ENCODE assay signal across 9 mouse cellular contexts in genomic region chr8:80830724-80831566, GRCm38 (mm10). TPM values are rescaled to one million over a fixed set of nuclear protein-coding genes. Genes with fewer than 3 reads are reported as not detected.
A peak's percentile ranks its signal among the peaks of the same experiment; 100 is the strongest.
DNase-seq lines count a peak whose midpoint lies in the region; ATAC-seq lines count a peak whose summit lies in the region.
"Had no signal": no experiment of that assay in that cellular context is flagged by ENCODE, and none has a peak within 500 bp of the region (broad histone marks: within the 10 kb centered on the region; RNA-seq: fewer than 3 reads in every experiment).

No protein-coding gene starts in this region.

- H3K4me3 ChIP-seq in kidney, embryonic 16.5 days (ENCODE audit: low read length) = no peak overlapping the region
- H3K4me3 ChIP-seq in midbrain, embryonic 16.5 days (ENCODE audit: low read depth, low read length) = no peak overlapping the region
- H3K4me3 ChIP-seq in liver, embryonic 12.5 days = no peak overlapping the region
- H3K4me3 ChIP-seq: erythroblast, embryonic 14.5 days had no signal

- H3K4me1 ChIP-seq in kidney, embryonic 16.5 days (ENCODE audit: insufficient read depth, low read length) = peaks cover 62% of the 10 kb centered on the region
- H3K4me1 ChIP-seq in midbrain, embryonic 16.5 days (ENCODE audit: control insufficient read depth, insufficient read depth, low read length) = peaks cover 7% of the 10 kb centered on the region; the same call in 1 of the 2 replicates
- peaks cover 13% of the 10 kb centered on the region for H3K4me1 ChIP-seq in liver, embryonic 12.5 days

- no peaks in the 10 kb centered on the region for H3K9me3 ChIP-seq in kidney, embryonic 16.5 days (ENCODE audit: low read length)
- no peaks in the 10 kb centered on the region for H3K9me3 ChIP-seq in midbrain, embryonic 16.5 days (replicated peaks; ENCODE audit: control insufficient read depth, low read length, poor library complexity, severe bottlenecking)
- H3K9me3 ChIP-seq in liver, embryonic 12.5 days (replicated peaks) = no peaks in the 10 kb centered on the region

- no peaks in the 10 kb centered on the region for H3K27me3 ChIP-seq in kidney, embryonic 16.5 days (ENCODE audit: insufficient read depth, low read length)
- no peaks in the 10 kb centered on the region for H3K27me3 ChIP-seq in midbrain, embryonic 16.5 days (ENCODE audit: control insufficient read depth, insufficient read depth, low read depth, low read length)
- H3K27me3 ChIP-seq in liver, embryonic 12.5 days (replicated peaks) = no peaks in the 10 kb centered on the region

- no peaks in the 10 kb centered on the region for H3K36me3 ChIP-seq in kidney, embryonic 16.5 days (ENCODE audit: insufficient read depth, low read length)
- no peaks in the 10 kb centered on the region for H3K36me3 ChIP-seq in midbrain, embryonic 16.5 days (ENCODE audit: control insufficient read depth, insufficient read depth, low read length)
- H3K36me3 ChIP-seq in liver, embryonic 12.5 days = peaks cover 21% of the 10 kb centered on the region

- 52% methylated on average over 11 of the region's 11 CpGs for WGBS in kidney, embryonic 16.5 days
- WGBS in midbrain, embryonic 16.5 days = 65% methylated on average over 11 of the region's 11 CpGs
- 75% methylated on average over 11 of the region's 11 CpGs for WGBS in liver, embryonic 12.5 days (ENCODE audit: insufficient replicate concordance)

- DNase-seq in kidney, adult 18-20 months = no peak
- peak; percentile 40 for DNase-seq in adrenal gland, postnatal 25 days
- peak; percentile 68 for DNase-seq in heart, postnatal 4 days
- no peak for DNase-seq in left cerebral cortex, adult 8-10 months (ENCODE audit: low spot score in 2 of 2)
- no peak for DNase-seq in spleen, postnatal 10 days (ENCODE audit: low spot score in 2 of 2)

- 0 out of 2 replicates have a peak overlapping the region, but pooled peaks have one; percentile 29 for H3K9ac ChIP-seq in kidney, embryonic 16.5 days (replicated peaks; ENCODE audit: low read length)
- no peak overlapping the region for H3K9ac ChIP-seq in midbrain, embryonic 16.5 days (ENCODE audit: low read depth, low read length)
- H3K9ac ChIP-seq in liver, embryonic 12.5 days = no peak overlapping the region

- peak overlapping the region; percentile 68 for H3K27ac ChIP-seq in kidney, embryonic 16.5 days (ENCODE audit: low read length)
- no peak overlapping the region; the same call in none of the 2 replicates for H3K27ac ChIP-seq in midbrain, embryonic 16.5 days (ENCODE audit: low read length)
- no peak overlapping the region for H3K27ac ChIP-seq in liver, embryonic 12.5 days

- H3K4me2 ChIP-seq in kidney, embryonic 16.5 days (replicated peaks; ENCODE audit: low read depth, low read length) = 0 out of 2 replicates have a peak overlapping the region, but pooled peaks have one; percentile 5
- no peak overlapping the region for H3K4me2 ChIP-seq in midbrain, embryonic 16.5 days (ENCODE audit: low read length)
- no peak overlapping the region for H3K4me2 ChIP-seq in liver, embryonic 12.5 days

- peak; percentile 29; the same call in 1 of the 2 replicates for ATAC-seq in kidney, embryonic 16.5 days (ENCODE audit: low FRiP score, low TSS enrichment)
- ATAC-seq in midbrain, embryonic 16.5 days = peak; percentile 67
- no peak for ATAC-seq in liver, embryonic 12.5 days

RNA-seq across cellular contexts. Expression of gene Gab1, which starts 49.4 kb away (rescaled TPM):
- 14.7 and 15.6 TPM in 2 replicates for polyA plus RNA-seq in kidney, embryonic 16.5 days (2015; fragmentation: Nextera tagmentation; extraction: Ambion mirVana)
- 15.4 and 24.9 TPM in 2 replicates for total RNA-seq in adrenal gland, postnatal 25 days (2021)
- total RNA-seq in heart, postnatal 4 days (2021) = 10 to 100 TPM; 52.2 to 58.7 TPM
- polyA plus RNA-seq in midbrain, embryonic 16.5 days (2015; fragmentation: Nextera tagmentation; extraction: Ambion mirVana) = 6.4 and 7.6 TPM in 2 replicates
- total RNA-seq in left cerebral cortex, adult 8-10 months (2022) = 10 to 100 TPM; 17.7 to 23.4 (median 20.4) TPM
- 13.1 and 14.6 TPM in 2 replicates for polyA plus RNA-seq in liver, embryonic 12.5 days (2016; fragmentation: Nextera tagmentation; extraction: Ambion mirVana)

Comparison
In these comparisons a context has a peak if more than half of its experiments do, and no peak if none do; other contexts are left out.
1. DNase-seq: peak in adrenal gland, postnatal 25 days (single experiment) and heart, postnatal 4 days (single experiment); none in kidney, adult 18-20 months (single experiment), left cerebral cortex, adult 8-10 months (0 of 2) and spleen, postnatal 10 days (0 of 2).